Mouse (Mus musculus) lung, postnatal 0 days (tissue): Measurements from ENCODE around the gene Taf9b.

ENCODE experiments used
- CTCF ChIP-seq: IDR thresholded peaks from 2 replicates; pipeline ENCODE4 v1.5.1; 2016; ENCODE audit warnings: antibody characterized with exemption, mild to moderate bottlenecking
- EP300 ChIP-seq: IDR thresholded peaks from 2 replicates; pipeline ENCODE4 v1.6.1; 2016; ENCODE audit warnings: antibody characterized with exemption, mild to moderate bottlenecking, control low read depth

- TF ChIP-seq CTCF (no peak), EP300 (no peak)
These were observed 57.0 kb downstream of the Taf9b start for GRCm38 (mm10) chrX:106163995-106164394.
